Mouse (Mus musculus) gastrocnemius, postnatal 36 days (tissue): ENCODE data around the gene Gsx1. TPM values are rescaled to one million over a fixed set of nuclear protein-coding genes. Genes with fewer than 3 reads are reported as not detected.

ENCODE experiments used
- DNase-seq, 2 experiments: peaks; one replicate each; pipeline ENCODE4 v3.0.0; 2022
- intact Hi-C: fragments of 180-260 bp; cut with DNase I; formaldehyde crosslinking; loops from one replicate; pipeline ENCODE4 v1.15.1; 2025
- long read RNA-seq, 2 experiments: library from polyadenylated mRNA; stranded (forward); transcript quantifications; one replicate each; pipeline ENCODE4 v2.0.0; 2021
- total RNA-seq, 2 experiments: library from RNA; stranded (reverse); gene quantifications; 2 replicates each; pipeline ENCODE4 v1.2.3; 2021

Gsx1 gene
- total RNA-seq, result not detected
- long read RNA-seq, experiment 1, result 0 reads
- long read RNA-seq, experiment 2, result 0 reads

DNA sequence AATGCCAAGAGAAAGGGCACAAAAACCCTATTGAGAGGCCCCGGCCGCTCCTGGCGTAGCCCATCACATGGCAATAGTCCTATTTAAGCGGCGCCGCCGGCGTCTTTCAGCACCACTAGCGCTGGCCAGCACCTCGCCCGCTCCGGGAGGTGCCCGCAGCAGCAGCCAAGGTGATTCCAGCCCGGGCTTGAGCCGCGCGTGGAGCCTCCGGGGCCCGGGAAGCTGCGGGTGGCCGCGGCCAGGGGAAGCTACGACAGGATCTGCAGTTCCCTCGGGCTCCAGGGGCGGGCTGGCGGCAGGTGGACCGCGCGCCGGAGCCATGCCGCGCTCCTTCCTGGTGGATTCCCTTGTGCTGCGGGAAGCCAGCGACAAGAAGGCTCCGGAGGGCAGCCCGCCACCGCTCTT is at the start of gene Gsx1:
Gene Gsx1 (plus strand): TSS at position 126 of the 405 bp plus-strand sequence.
- intact Hi-C loops, result no loop called here
- DNase-seq, result peak; percentile 14 to 23

- DNase-seq, result no peak
- intact Hi-C loops, result loop anchor here (5.0 kb wide), 1 partner anchor 430 kb away; no protein-coding TSS in a partner anchor
These were observed 41.2 kb upstream of the Gsx1 start for GRCm38 (mm10) chr5:147147340-147147739.

DNA sequence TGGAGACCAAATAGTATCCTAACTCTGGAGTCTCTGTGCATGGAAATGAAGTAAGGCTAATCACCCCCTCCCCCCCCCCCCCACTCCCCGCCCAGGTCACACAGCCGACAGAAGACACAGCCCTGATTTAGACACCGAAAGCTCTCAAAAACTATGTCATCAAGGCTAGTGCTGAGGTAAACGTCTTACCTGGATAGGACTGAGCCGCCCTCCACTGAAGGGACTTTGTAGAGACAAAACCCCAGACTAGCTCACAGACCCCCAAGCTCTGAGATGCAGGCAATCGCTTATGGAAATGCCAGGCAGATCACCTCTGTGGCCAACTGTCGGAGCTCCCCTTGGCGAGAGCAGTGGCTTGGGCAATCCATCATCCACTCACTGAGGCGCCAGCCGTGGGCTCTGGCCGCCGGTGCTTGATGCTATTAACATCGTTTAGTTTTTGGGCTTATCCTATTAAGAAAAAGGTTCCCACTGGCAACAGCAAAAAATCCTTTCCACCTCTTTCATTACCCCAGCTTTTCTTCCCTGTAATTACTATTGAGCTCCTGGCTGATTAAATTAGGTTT is 33.6 kb upstream of the Gsx1 start:
- intact Hi-C loops, result no loop called here
- no peak for DNase-seq

GRCm38 (mm10) chr5:147155449-147156133 is 32.9 kb upstream of the Gsx1 start:
- intact Hi-C loops, result no loop called here
- no peak for DNase-seq

DNA sequence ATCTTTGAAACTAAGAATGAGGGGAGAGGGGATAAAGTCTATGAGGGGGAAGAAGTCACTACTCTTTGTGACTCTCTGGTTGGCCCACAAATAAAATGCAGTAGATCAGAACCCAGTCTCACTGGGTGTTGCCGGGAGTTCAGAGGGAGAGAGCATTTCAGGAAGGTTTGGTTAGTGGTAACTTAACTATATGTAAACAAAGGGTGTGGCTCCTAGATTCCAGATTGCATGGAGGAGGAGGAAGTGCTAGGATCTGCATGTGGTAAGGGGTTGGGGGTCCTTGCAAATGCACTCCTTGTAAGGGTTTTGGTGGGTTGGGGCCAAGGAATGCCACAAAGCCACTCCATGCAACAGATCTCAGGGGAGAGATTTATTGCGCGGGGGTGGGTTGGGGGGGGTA is 32.1 kb upstream of the Gsx1 start:
- intact Hi-C loops, result no loop called here
- no peak for DNase-seq

DNA sequence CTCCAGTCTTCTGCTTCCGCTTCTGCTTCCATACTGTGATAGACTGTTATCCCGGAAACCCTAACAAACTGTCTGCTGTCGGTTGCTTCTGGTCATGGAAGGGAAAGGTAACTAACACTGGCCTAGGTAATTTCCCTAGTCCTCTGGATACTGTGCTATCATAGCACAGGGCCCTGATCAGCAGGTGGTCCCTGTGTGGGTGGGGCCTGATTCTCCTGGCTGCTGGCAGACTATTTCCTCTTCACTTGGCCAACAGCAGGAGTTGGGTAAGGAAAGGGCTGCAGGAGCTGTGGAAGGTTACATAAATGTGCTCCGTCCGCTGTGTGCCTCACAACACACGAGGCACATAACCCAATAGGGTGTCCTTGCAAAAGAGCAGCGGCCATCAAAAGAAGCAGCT is 31.1 kb upstream of the Gsx1 start:
- no peak for DNase-seq
- intact Hi-C loops, result no loop called here

- intact Hi-C loops, result no loop called here
- no peak for DNase-seq
These were observed 29.2 kb upstream of the Gsx1 start for GRCm38 (mm10) chr5:147159320-147159719.

- no peak for DNase-seq
- intact Hi-C loops, result no loop called here
These were observed 28.7 kb upstream of the Gsx1 start for GRCm38 (mm10) chr5:147159792-147160191.

- no peak for DNase-seq
- intact Hi-C loops, result no loop called here
These were observed 23.4 kb upstream of the Gsx1 start for GRCm38 (mm10) chr5:147165060-147165459.

DNA sequence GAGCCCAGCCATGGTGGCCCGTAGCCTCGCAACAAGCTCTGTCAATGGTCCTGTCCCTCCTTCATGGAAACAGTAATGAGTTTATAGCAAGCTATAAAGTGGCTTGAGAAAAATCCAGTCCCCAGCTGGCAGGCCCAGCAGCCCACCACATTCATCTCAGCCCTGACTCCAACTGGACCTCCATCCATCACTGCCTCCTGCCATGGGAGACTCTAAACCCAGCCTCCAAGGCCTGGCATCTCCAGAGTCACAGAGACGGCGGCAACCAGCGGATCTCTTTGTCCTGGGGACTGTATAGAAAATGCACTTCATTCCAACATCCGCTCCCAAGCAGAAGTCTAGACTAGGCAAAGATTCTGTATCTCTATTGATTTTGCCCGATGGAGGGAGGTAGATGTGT is 18.4 kb upstream of the Gsx1 start:
- intact Hi-C loops, result no loop called here
- DNase-seq, result no peak

DNA sequence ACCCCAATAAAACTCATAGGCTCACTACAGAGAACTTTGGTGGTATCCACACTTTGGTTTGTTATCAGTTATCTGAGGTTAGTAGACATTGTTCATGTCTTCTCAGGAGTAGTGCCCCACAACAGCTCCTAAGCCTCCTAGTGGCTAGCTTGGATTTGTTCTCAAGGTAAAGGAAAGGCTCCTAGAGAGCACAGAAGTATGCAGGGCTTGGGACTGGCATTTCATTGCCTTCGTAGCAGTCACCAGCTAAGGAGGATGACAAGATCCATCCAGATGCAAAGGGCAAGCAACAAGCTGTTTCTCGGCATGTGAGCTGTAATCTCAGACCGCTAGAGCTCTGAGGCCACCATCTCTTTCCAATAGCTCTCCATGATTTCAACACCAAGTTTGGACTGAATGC is 14.4 kb upstream of the Gsx1 start:
- no peak for DNase-seq
- intact Hi-C loops, result no loop called here

DNA sequence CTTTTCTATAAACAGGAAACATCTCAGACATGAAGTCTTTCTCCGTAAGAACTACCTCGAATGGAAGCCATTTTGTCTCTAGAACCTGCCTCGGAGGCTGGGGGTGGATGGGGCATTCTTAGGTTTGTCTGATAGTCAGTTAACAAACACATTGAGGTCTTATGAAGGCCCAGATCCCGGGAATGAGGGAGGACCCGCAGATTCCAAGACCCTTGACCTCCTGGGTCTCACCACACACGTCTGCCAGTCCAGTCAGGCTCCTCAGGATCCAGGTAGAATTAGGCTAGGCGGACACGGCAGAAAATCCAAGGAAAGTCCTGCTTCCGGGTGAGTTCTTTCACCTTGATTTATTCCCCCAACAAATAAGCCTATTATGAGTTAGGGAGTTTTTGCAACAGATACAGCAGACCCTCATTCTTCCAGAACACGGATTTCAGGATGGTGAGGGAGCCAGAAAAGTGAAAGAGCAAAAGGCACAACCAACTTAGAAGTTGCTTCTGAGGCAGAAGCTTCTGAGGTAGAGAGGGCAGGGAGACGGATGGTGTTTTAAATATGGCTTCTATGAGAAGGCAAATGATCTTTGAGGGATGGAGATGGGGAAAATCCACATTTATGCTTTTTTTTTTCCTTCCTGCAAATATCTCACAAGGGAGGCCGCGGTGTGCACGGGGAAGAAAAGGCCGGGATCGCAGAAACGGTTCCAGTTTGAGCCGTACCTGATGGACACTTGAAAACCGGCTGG is 3.2 kb upstream of the Gsx1 start:
- DNase-seq, result no peak
- intact Hi-C loops, result no loop called here

GRCm38 (mm10) chr5:147186001-147186431 is 2.5 kb upstream of the Gsx1 start:
- intact Hi-C loops, result no loop called here
- DNase-seq, result no peak

DNA sequence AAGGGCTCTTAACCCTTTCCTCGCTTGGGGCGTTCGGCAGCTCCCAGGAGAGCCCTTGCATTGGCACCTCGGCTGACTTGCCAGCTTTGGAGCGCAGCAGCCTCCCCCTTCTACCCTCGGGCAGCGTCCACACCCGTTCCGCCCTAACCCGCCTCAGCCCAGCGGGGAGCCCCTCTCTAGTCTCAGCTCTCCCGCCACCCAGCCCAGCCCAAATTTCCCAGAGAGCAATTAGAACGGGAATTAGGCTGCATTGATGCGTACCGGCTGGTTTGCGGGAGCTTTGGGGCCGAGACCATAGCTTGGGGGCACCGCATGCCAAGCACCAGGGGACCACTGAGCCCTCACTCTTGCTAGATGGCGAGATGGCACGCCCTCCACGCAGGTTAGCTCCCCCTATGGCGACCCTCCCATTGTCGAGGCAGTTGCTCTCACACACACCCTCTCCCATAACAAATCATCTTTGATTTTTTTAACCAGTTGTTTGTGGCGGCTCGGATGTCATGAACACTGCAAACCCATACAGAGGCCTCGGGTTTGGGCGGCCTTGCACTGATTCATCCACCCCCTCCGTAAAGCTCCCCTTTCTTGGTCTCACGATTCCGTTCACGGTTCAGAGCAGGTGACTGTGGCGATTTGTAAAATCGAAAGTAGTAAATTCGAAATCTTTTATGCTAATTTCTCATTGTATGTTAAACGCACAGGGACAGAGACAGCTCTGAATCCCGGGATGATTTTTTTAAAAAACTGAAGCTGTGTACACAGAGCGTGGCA is 1.5 kb upstream of the Gsx1 start:
- intact Hi-C loops, result no loop called here
- DNase-seq, result no peak

GRCm38 (mm10) chr5:147187552-147188170 is 835 bp upstream of the Gsx1 start:
- intact Hi-C loops, result no loop called here

GRCm38 (mm10) chr5:147189156-147189555 is 660 bp downstream of the Gsx1 start:
- intact Hi-C loops, result no loop called here
- DNase-seq, result no peak

More at GRCm38 (mm10) chr5:147187552-147188170, 835 bp upstream of the Gsx1 start:
- DNase-seq, result no peak

DNA sequence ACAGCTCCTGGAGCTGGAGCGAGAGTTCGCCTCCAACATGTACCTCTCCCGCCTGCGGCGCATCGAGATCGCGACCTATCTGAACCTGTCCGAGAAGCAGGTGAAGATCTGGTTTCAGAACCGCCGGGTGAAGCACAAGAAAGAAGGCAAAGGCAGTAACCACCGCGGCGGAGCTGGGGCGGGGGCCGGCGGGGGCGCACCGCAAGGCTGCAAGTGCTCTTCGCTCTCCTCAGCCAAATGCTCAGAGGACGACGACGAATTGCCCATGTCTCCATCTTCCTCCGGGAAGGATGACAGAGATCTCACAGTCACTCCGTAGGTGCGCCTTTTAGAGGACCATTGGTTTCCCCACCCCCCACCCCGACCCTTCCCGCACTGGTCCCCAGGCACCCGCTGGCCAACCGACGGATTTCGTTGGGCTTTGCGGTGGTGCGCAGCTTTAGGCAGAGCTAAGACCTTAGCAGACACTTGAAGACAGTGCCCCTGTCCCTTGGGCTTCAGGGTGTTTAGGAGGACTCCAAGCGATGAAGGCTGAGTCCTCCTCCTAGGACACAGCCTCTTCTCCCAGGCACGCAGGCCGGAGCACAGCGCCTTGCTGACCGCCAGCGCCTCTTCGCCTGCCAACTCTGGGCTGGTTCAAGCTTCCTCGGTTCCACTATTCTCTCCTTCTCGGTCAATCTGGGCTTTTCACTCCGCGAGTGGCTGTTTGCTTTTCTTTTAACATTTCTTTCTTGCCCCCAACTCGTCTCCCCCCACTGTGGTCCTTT is 1.5 kb downstream of the Gsx1 start:
- intact Hi-C loops, result no loop called here
- no peak for DNase-seq

DNA sequence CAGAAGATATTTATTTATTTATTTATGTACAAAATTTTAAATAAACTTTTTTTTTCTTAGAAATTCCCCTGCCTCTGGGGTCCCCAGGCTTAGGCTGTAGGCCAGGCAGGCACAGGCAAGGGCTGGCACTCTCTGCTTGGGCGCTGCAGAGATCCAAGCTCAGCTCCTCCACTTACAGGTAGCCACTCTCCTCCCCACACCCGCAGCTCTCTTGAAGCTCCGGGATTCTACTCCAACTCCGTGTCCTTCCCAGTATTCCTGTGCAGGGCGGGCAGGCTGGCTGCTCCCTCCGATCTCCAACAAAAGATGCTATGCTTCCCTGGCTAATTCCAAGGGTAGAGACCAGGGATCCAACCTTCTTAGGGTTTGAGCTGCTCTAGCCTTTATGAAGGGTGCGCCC is 2.4 kb downstream of the Gsx1 start:
- no peak for DNase-seq
- intact Hi-C loops, result no loop called here

DNA sequence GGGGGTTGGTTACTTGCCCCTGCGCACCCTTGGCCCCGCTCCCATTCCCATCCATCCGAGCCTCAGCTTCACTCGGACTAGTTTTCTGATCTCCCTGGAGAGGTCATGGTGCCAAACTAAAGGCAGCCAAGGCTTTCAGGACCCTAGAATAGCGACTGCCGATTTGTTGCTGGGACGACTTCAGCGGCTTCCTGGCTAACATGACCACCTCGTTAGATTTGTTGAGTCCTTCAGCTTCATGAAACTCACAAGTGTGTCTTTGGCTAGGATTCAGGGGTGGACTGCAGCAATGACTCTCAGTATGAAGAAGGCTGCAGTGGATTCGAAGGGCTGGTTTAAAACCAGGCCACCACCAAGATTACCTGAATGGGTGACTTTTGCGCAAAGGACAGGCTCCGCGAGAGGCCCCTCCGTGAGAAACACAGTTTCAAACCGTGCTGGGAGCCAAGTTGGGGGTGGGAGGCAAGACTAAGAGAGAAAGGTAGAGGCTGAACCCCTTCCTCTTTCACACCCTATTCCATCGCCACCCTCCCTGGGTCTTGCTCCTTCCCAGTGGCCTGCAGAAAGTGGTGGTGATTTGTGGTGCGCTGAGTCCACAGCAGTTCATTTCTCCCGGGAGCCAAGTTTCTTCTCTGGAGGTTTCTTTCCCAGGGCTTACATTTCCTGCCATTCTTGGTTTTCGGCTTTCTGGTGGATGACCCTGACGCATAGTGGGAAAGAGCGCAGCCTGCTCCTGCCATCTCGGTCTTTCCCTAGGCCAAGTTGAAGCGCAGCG is 3.5 kb downstream of the Gsx1 start:
- intact Hi-C loops, result no loop called here

More for the DNA sequence above, 3.5 kb downstream of the Gsx1 start:
- no peak for DNase-seq
